Mouse (Mus musculus) brain, embryonic 14.5 days (tissue): ENCODE data around the gene Thada.

ENCODE experiments used
- CTCF ChIP-seq: fragments of 200-500 bp; IDR thresholded peaks from 2 replicates; pipeline ENCODE4 v1.5.1; 2012; ENCODE audit warnings: inconsistent platforms, mild to moderate bottlenecking, moderate library complexity, borderline replicate concordance; ENCODE audit not compliant: insufficient read depth, insufficient read length; ENCODE audit errors: extremely low read depth
- POLR2A ChIP-seq: fragments of 200-500 bp; IDR thresholded peaks from 2 replicates; pipeline ENCODE4 v1.6.1; 2012; ENCODE audit warnings: mild to moderate bottlenecking, inconsistent platforms, borderline replicate concordance; ENCODE audit not compliant: poor library complexity, insufficient read depth, insufficient read length, severe bottlenecking; ENCODE audit errors: extremely low read depth

- TF ChIP-seq POLR2A, result no peak
- no peak for TF ChIP-seq CTCF
Observed at GRCm38 (mm10) chr17:84238174-84238573, 227.8 kb downstream of the Thada start.
